Mouse (Mus musculus): Measurements from ENCODE around the gene Jazf1.

DNA sequence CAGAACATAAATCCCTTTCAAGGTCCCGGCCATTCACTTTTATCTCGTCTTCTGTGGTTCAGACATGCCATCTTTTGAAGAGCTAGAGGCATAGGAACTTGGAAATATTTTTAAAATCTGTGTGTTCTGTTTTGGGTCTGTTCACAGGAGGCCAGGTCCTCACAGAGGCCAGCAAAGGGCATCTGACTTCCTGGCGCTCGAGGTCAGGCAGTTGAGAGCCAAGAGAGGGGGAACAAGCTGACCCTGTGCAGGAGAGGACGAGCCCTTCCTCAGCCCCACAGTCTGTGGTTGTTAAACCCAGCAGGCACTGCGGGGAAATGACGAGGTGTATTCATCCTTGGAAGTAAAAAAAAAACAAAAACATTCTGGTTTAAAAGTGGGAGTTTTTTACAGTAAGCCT lies 303.2 kb downstream of the Jazf1 start:
- TF ChIP-seq USF1 (IDR thresholded peaks at IDR 0.05; ENCODE audit: low read depth, low read length) = no peak
- no peak for TF ChIP-seq CTCF (IDR thresholded peaks at IDR 0.05 in 2 of 3, conservative IDR thresholded peaks at IDR 0.05 in 1 of 3; ENCODE audit: control insufficient read depth in 1 of 3, insufficient read depth in 1 of 3, low read depth in 2 of 3, low read length in 3 of 3, poor library complexity in 1 of 3, severe bottlenecking in 1 of 3)
- no peak for TF ChIP-seq NELFE (IDR thresholded peaks at IDR 0.05; ENCODE audit: low read depth, low read length)
- no peak for TF ChIP-seq UBTF (IDR thresholded peaks at IDR 0.05; ENCODE audit: borderline replicate concordance, insufficient read depth, low read depth, low read length)
- no peak for TF ChIP-seq SIN3A (IDR thresholded peaks at IDR 0.05; ENCODE audit: low read length)
- TF ChIP-seq ZMIZ1 (IDR thresholded peaks at IDR 0.05; ENCODE audit: low read depth, low read length) = no peak
- no peak for TF ChIP-seq GABPA (IDR thresholded peaks at IDR 0.05; ENCODE audit: low read depth, low read length)
- no peak for TF ChIP-seq POLR2A (IDR thresholded peaks at IDR 0.05; ENCODE audit: control insufficient read depth in 1 of 2, insufficient read depth in 1 of 2, low read depth in 1 of 2, low read length in 2 of 2, poor library complexity in 1 of 2)
- no peak for TF ChIP-seq MEF2A (IDR thresholded peaks at IDR 0.05; ENCODE audit: extremely low read depth, insufficient replicate concordance, low read depth, low read length, poor library complexity, severe bottlenecking)
- TF ChIP-seq POLR2AphosphoS5 (IDR thresholded peaks at IDR 0.05; ENCODE audit: borderline replicate concordance, low read depth, low read length) = no peak
- TF ChIP-seq POLR2AphosphoS2 (IDR thresholded peaks at IDR 0.05; ENCODE audit: low read length) = no peak
- no peak for TF ChIP-seq TCF12 (IDR thresholded peaks at IDR 0.05; ENCODE audit: low read depth, low read length)
- no peak for TF ChIP-seq KAT2A (conservative IDR thresholded peaks at IDR 0.05; ENCODE audit: low read depth, low read length)
- TF ChIP-seq CHD2 (IDR thresholded peaks at IDR 0.05; ENCODE audit: low read length) = no peak
